Mouse (Mus musculus) heart, embryonic 14.5 days (tissue): ENCODE data around the gene Cdc42bpa. TPM values are rescaled to one million over a fixed set of nuclear protein-coding genes. Genes with fewer than 3 reads are reported as not detected.

Source experiments
- ATAC-seq: fragments of 200-750 bp; cut with Nextera tagmentation; 2 replicates; pipeline ENCODE4 v1.8.0; 2017; ENCODE audit warnings: low read depth, moderate TSS enrichment; ENCODE audit not compliant: insufficient number of reproducible peaks, insufficient read depth, low FRiP score
- H3K27ac ChIP-seq, 2 experiments: fragments of 200-500 bp in 1 of 2; fragments of 300-500 bp in 1 of 2; sonication (generic) in 1 of 2; replicated peaks in 1 of 2; 2 replicates each; pipeline ENCODE4 v1.5.1; 2012 to 2014; ENCODE audit warnings: low read depth in 2 of 2, low read length in 2 of 2, control low read depth in 1 of 2, mild to moderate bottlenecking in 1 of 2, mixed read lengths in 1 of 2; ENCODE audit not compliant: control insufficient read depth in 1 of 2, insufficient read depth in 1 of 2
- H3K27me3 ChIP-seq: fragments of 300-500 bp; sonication (generic); 2 replicates; pipeline ENCODE4 v1.6.1; 2014; ENCODE audit warnings: mild to moderate bottlenecking, low read length, control low read depth; ENCODE audit not compliant: control insufficient read depth, insufficient read depth
- H3K36me3 ChIP-seq: fragments of 300-500 bp; sonication (generic); 2 replicates; pipeline ENCODE4 v1.6.1; 2014; ENCODE audit warnings: mild to moderate bottlenecking, control low read depth, low read length, mixed read lengths; ENCODE audit not compliant: control insufficient read depth, insufficient read depth
- H3K4me1 ChIP-seq, 2 experiments: fragments of 200-500 bp in 1 of 2; fragments of 300-500 bp in 1 of 2; sonication (generic) in 1 of 2; 2 replicates each; pipeline ENCODE4 v1.6.1; 2012 to 2014; ENCODE audit warnings: low read length in 2 of 2, control low read depth in 1 of 2, mixed read lengths in 1 of 2; ENCODE audit not compliant: control insufficient read depth in 2 of 2, insufficient read depth in 2 of 2
- H3K4me2 ChIP-seq: fragments of 300-500 bp; sonication (generic); 2 replicates; pipeline ENCODE4 v1.6.1; 2014; ENCODE audit warnings: mild to moderate bottlenecking, low read length
- H3K4me3 ChIP-seq, 2 experiments: fragments of 200-500 bp in 1 of 2; fragments of 300-500 bp in 1 of 2; sonication (generic) in 1 of 2; 2 replicates each; pipeline ENCODE4 v1.5.1; 2012 to 2014; ENCODE audit warnings: low read length in 2 of 2, mild to moderate bottlenecking in 2 of 2, control low read depth in 1 of 2, low read depth in 1 of 2, moderate library complexity in 1 of 2; ENCODE audit not compliant: control insufficient read depth in 1 of 2, insufficient read depth in 1 of 2
- H3K9ac ChIP-seq: fragments of 300-500 bp; sonication (generic); 2 replicates; pipeline ENCODE4 v1.6.1; 2014; ENCODE audit warnings: mild to moderate bottlenecking, low read length
- H3K9me3 ChIP-seq: fragments of 300-500 bp; sonication (generic); 2 replicates; pipeline ENCODE4 v1.6.1; 2016; ENCODE audit warnings: low read length, control low read depth; ENCODE audit not compliant: control insufficient read depth
- WGBS: fragments of 180-500 bp; shearing (Covaris S2); extraction: QIAGEN DNeasy Blood & Tissue Kit; methylation state at CpG from one replicate; pipeline ENCODE4 v1.1.7; 2014; 5-methylcytosine and 5-hydroxymethylcytosine counted together
- polyA plus RNA-seq: library from polyadenylated mRNA; unstranded; fragments of >200 nt; fragmentation: Nextera tagmentation; extraction: Ambion mirVana; gene quantifications from 2 replicates; pipeline ENCODE4 v1.2.1, GENCODE M21; 2014

Cdc42bpa gene
- polyA plus RNA-seq, 1 experiment from 2014 or later, result 14.6 TPM

DNA sequence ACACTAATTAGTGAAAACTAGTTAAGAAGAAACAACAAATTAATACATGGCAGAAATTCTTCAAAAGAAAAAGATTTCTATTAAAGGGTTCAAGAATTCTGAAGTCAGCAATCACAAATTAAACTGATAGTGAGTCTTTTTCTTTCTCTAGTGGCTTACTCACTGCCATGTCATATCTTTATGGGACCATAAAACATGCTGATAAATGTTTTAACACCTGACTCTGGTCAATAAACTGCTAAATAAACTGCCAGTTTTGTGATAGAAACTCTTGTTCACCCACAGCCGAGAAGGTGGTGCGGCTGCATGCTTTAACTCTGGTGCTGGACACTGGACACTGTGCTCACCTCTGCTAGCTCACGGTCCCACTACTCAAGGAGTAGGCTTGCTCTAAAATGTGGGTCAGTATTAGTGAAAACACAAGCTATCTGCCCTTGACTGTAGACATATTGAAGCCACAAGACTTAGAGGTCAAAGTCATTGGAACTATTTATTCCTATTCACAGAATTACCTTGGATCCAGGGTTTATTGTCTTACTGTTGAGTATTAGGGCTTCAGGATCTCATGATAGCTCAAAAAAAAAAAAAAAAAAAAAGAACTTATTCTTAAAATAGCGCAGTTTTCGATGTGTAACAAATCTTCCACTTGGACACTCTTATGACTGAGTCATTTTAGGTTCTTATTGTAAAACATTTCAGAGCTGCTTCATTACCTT is 168.0 kb downstream of the Cdc42bpa start:
- no peak overlapping the region for H3K4me2 ChIP-seq
- ATAC-seq, result no peak
- no peaks in the 10 kb centered on the region for H3K9me3 ChIP-seq
- H3K27ac ChIP-seq, result no peak overlapping the region
- no peaks in the 10 kb centered on the region for H3K4me1 ChIP-seq
- 86% methylated on average over 5 of the region's 5 CpGs for WGBS
- peaks cover 9% of the 10 kb centered on the region for H3K36me3 ChIP-seq
- H3K4me3 ChIP-seq, result no peak overlapping the region
- H3K27me3 ChIP-seq, result no peaks in the 10 kb centered on the region
- H3K9ac ChIP-seq, result no peak overlapping the region

- H3K9ac ChIP-seq, result no peak overlapping the region
- H3K27ac ChIP-seq, result no peak overlapping the region
- no peaks in the 10 kb centered on the region for H3K27me3 ChIP-seq
- no peaks in the 10 kb centered on the region for H3K9me3 ChIP-seq
- WGBS, result 62% methylated on average over 3 of the region's 3 CpGs
- no peak overlapping the region for H3K4me3 ChIP-seq
- H3K4me1 ChIP-seq, result no peaks in the 10 kb centered on the region
- ATAC-seq, result no peak
- H3K4me2 ChIP-seq, result no peak overlapping the region
- H3K36me3 ChIP-seq, result peaks cover 22% of the 10 kb centered on the region
Observed at GRCm38 (mm10) chr1:180131402-180131801, 171.1 kb downstream of the Cdc42bpa start.

DNA sequence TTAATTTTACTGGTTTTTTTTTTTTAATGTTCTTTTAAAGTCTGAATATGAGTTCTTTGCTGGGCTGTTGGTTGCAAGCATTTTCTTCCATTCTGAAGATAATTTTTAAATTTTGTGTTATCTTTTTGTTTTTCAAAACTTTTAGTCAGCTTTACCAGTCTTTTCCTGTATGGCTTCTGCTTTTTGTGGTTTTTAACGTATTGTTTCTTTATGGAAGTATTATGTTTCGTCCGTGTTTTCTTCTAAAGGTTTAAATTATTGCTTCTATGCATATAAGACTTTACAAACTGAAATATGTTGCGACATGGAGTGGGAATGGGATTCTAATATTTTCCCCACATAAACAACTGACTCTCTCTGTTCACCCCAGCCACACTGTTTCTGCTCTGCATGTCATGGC is 171.9 kb downstream of the Cdc42bpa start:
- 93% methylated on average over 4 of the region's 4 CpGs for WGBS
- H3K9ac ChIP-seq, result no peak overlapping the region
- ATAC-seq, result no peak

GRCm38 (mm10) chr1:180139158-180139557 is 178.9 kb downstream of the Cdc42bpa start:
- H3K4me1 ChIP-seq, result no peaks in the 10 kb centered on the region
- H3K4me3 ChIP-seq, result no peak overlapping the region
- no peak overlapping the region for H3K9ac ChIP-seq
- peaks cover 72% of the 10 kb centered on the region for H3K36me3 ChIP-seq
- no peak for ATAC-seq
- WGBS, result 86% methylated on average over 4 of the region's 4 CpGs
- H3K9me3 ChIP-seq, result no peaks in the 10 kb centered on the region
- H3K27me3 ChIP-seq, result no peaks in the 10 kb centered on the region
- H3K27ac ChIP-seq, result no peak overlapping the region
- no peak overlapping the region for H3K4me2 ChIP-seq

More for the DNA sequence above, 171.9 kb downstream of the Cdc42bpa start:
- no peaks in the 10 kb centered on the region for H3K27me3 ChIP-seq
- no peak overlapping the region for H3K4me3 ChIP-seq
- H3K9me3 ChIP-seq, result no peaks in the 10 kb centered on the region
- H3K4me1 ChIP-seq, result no peaks in the 10 kb centered on the region
- peaks cover 30% of the 10 kb centered on the region for H3K36me3 ChIP-seq
- H3K27ac ChIP-seq, result no peak overlapping the region
- no peak overlapping the region for H3K4me2 ChIP-seq

GRCm38 (mm10) chr1:180140970-180141369 is 180.7 kb downstream of the Cdc42bpa start:
- ATAC-seq, result no peak
- no peaks in the 10 kb centered on the region for H3K4me1 ChIP-seq
- no peak overlapping the region for H3K9ac ChIP-seq
- H3K9me3 ChIP-seq, result no peaks in the 10 kb centered on the region
- 93% methylated on average over 2 of the region's 2 CpGs for WGBS
- H3K36me3 ChIP-seq, result peaks cover 80% of the 10 kb centered on the region
- no peak overlapping the region for H3K4me2 ChIP-seq
- H3K27me3 ChIP-seq, result no peaks in the 10 kb centered on the region
- no peak overlapping the region for H3K4me3 ChIP-seq
- no peak overlapping the region for H3K27ac ChIP-seq

- peaks cover 58% of the 10 kb centered on the region for H3K36me3 ChIP-seq
- H3K4me2 ChIP-seq, result no peak overlapping the region
- no peaks in the 10 kb centered on the region for H3K27me3 ChIP-seq
- H3K9me3 ChIP-seq, result no peaks in the 10 kb centered on the region
- H3K9ac ChIP-seq, result no peak overlapping the region
- no peak overlapping the region for H3K27ac ChIP-seq
- no peak for ATAC-seq
- no peaks in the 10 kb centered on the region for H3K4me1 ChIP-seq
- WGBS, result 69% methylated on average over 4 of the region's 4 CpGs
- H3K4me3 ChIP-seq, result no peak overlapping the region
Observed at GRCm38 (mm10) chr1:180148036-180148435, 187.8 kb downstream of the Cdc42bpa start.

DNA sequence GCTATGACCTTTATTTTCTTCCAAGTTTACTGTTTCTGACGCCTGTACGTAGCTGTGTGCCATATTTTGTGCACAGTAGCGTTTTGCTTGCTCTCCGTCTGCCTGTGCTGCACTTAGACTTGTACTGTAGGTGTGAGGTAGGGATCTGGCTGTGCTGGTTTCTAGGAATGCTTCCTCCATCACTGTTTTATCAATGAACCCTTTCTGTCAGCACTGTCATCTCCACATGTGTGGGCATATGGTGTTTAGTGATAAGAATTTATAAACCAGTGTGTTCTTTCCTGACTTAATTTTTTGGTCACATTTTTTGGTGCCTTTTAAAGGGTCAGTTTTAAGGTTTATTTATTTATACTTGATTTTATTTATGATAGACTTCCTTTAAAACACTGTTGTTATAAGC is 188.3 kb downstream of the Cdc42bpa start:
- Histone ChIP-seq H3K4me1 (no peaks in the 10 kb centered on the region), H3K4me2 (no peak overlapping the region), H3K9me3 (no peaks in the 10 kb centered on the region), H3K36me3 (peaks cover 55% of the 10 kb centered on the region), H3K9ac (no peak overlapping the region), H3K4me3 (no peak overlapping the region), H3K27ac (no peak overlapping the region), H3K27me3 (no peaks in the 10 kb centered on the region)
- 85% methylated on average over 4 of the region's 4 CpGs for WGBS
- ATAC-seq, result no peak

GRCm38 (mm10) chr1:180151191-180151590 is 190.9 kb downstream of the Cdc42bpa start:
- no peak for ATAC-seq
- no peaks in the 10 kb centered on the region for H3K9me3 ChIP-seq
- 82% methylated on average over 8 of the region's 8 CpGs for WGBS
- H3K27ac ChIP-seq, result no peak overlapping the region
- no peak overlapping the region for H3K9ac ChIP-seq
- H3K4me1 ChIP-seq, result no peaks in the 10 kb centered on the region
- H3K36me3 ChIP-seq, result peaks cover 41% of the 10 kb centered on the region
- H3K4me3 ChIP-seq, result no peak overlapping the region
- no peaks in the 10 kb centered on the region for H3K27me3 ChIP-seq
- H3K4me2 ChIP-seq, result no peak overlapping the region
